Comparison of ENCODE assay signal across 9 mouse cellular contexts in the genomic region with DNA sequence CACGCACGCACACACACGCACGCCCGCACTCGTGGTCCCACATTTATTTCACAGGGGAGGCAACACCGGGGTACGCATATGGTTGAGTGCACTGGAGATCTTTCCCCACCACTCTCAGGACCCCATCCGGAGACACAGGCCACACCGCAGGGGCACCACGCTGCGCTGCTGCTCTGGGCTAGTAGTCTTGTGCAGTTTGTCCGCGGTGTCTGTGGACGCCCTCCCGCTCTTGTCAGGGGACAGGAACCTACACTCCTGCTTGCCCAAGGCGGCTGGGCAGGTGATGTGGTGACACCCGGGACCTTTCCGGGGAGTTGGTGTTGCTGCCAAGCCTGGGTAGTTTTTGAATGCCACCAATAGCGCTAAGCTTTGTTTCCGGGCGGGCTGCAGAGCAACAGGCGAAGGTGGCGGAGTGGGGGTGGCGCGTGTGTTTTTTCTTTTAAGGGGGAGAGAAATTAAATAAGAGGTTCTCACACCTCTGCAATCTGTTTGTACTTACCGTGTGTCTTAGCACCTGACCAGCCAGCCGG. TPM values are rescaled to one million over a fixed set of nuclear protein-coding genes. Genes with fewer than 3 reads are reported as not detected.
DNase-seq lines count a peak whose midpoint lies in the region; ATAC-seq and TF ChIP-seq lines count a peak whose summit lies in the region.
"Had no signal": no experiment of that assay in that cellular context is flagged by ENCODE, and none has a peak within 500 bp of the region (broad histone marks: within the 10 kb centered on the region; RNA-seq: fewer than 3 reads in every experiment).

No protein-coding gene starts in this region.

- H3K4me1 ChIP-seq in heart, postnatal 0 days (ENCODE audit: control insufficient read depth, insufficient read depth) = peaks cover 13% of the 10 kb centered on the region; the same call in 1 of the 2 replicates
- H3K4me1 ChIP-seq in heart, adult 2 months (ENCODE audit: control insufficient read depth, insufficient read depth, low read length) = no peaks in the 10 kb centered on the region
- H3K4me1 ChIP-seq in ES-Bruce4 (ENCODE audit: control insufficient read depth, insufficient read depth, low read length) = no peaks in the 10 kb centered on the region
- H3K4me1 ChIP-seq in forebrain, embryonic 13.5 days = peaks cover 48% of the 10 kb centered on the region
- peaks cover 63% of the 10 kb centered on the region for H3K4me1 ChIP-seq in megakaryocyte, embryonic 14.5 days

- no peak for TF ChIP-seq CTCF in heart, postnatal 0 days (IDR thresholded peaks at IDR 0.05; ENCODE audit: low read depth)
- TF ChIP-seq CTCF in heart, adult 2 months (IDR thresholded peaks at IDR 0.05) = no peak
- no peak for TF ChIP-seq CTCF in ES-Bruce4 (IDR thresholded peaks at IDR 0.05; ENCODE audit: low read depth, low read length)

- no peak for DNase-seq in heart, postnatal 0 days (ENCODE audit: low spot score)
- DNase-seq in heart, adult 2 months = no peak
- no peak for DNase-seq in kidney, postnatal 25 days
- DNase-seq: lung, postnatal 10 days had no signal

- peaks cover 96% of the 10 kb centered on the region for H3K27me3 ChIP-seq in heart, postnatal 0 days (ENCODE audit: control insufficient read depth, insufficient read depth, low read length)
- peaks cover 20% of the 10 kb centered on the region for H3K27me3 ChIP-seq in heart, adult 2 months (ENCODE audit: control insufficient read depth, insufficient read depth, low read length)
- peaks cover 44% of the 10 kb centered on the region for H3K27me3 ChIP-seq in ES-Bruce4 (ENCODE audit: control insufficient read depth, insufficient read depth, low read length, poor library complexity, severe bottlenecking)
- H3K27me3 ChIP-seq in forebrain, embryonic 13.5 days = peaks cover 100% of the 10 kb centered on the region
- peaks cover 99% of the 10 kb centered on the region for H3K27me3 ChIP-seq in megakaryocyte, embryonic 14.5 days (replicated peaks)

- H3K27ac ChIP-seq in heart, postnatal 0 days (ENCODE audit: low read depth) = no peak overlapping the region
- H3K27ac ChIP-seq in heart, adult 2 months = no peak overlapping the region
- H3K27ac ChIP-seq in ES-Bruce4 (ENCODE audit: insufficient read depth, low read length) = no peak overlapping the region
- H3K27ac ChIP-seq in forebrain, embryonic 13.5 days = no peak overlapping the region

- intact Hi-C loops in heart, adult 2 months (cut with DNase I) = no loop called here

- no peaks in the 10 kb centered on the region for H3K36me3 ChIP-seq in heart, postnatal 0 days (replicated peaks; ENCODE audit: control insufficient read depth, insufficient read depth, low read length)
- H3K36me3 ChIP-seq in heart, adult 2 months (ENCODE audit: control insufficient read depth, insufficient read depth, low read length) = no peaks in the 10 kb centered on the region
- no peaks in the 10 kb centered on the region for H3K36me3 ChIP-seq in ES-Bruce4 (ENCODE audit: control insufficient read depth, insufficient read depth, low read length, poor library complexity, severe bottlenecking)
- no peaks in the 10 kb centered on the region for H3K36me3 ChIP-seq in forebrain, embryonic 13.5 days (ENCODE audit: poor library complexity, severe bottlenecking)
- no peaks in the 10 kb centered on the region for H3K36me3 ChIP-seq in megakaryocyte, embryonic 14.5 days (replicated peaks; ENCODE audit: low read length)

- peak overlapping the region; percentile 50; the same call in 1 of the 2 replicates for H3K4me3 ChIP-seq in heart, postnatal 0 days (ENCODE audit: low read depth, low read length)
- no peak overlapping the region for H3K4me3 ChIP-seq in heart, adult 2 months
- 0 out of 2 replicates have a peak overlapping the region, but pooled peaks have one; percentile 7 for H3K4me3 ChIP-seq in ES-Bruce4 (ENCODE audit: low read depth, low read length)
- peak overlapping the region; percentile 14 for H3K4me3 ChIP-seq in forebrain, embryonic 13.5 days
- peak overlapping the region; percentile 71 for H3K4me3 ChIP-seq in megakaryocyte, embryonic 14.5 days (replicated peaks)

- TF ChIP-seq EP300 in heart, postnatal 0 days (IDR thresholded peaks at IDR 0.05; ENCODE audit: low read depth) = no peak
- no peak for TF ChIP-seq EP300 in heart, adult 2 months (IDR thresholded peaks at IDR 0.05; ENCODE audit: insufficient read depth, low read depth, low read length)
- no peak for TF ChIP-seq EP300 in ES-Bruce4 (IDR thresholded peaks at IDR 0.05; ENCODE audit: insufficient read depth, low read depth, low read length)

- no peak overlapping the region for H3K9ac ChIP-seq in heart, postnatal 0 days (replicated peaks; ENCODE audit: low read depth, low read length)
- no peak overlapping the region for H3K9ac ChIP-seq in heart, adult 2 months (ENCODE audit: low read depth, low read length)
- H3K9ac ChIP-seq in ES-Bruce4 (ENCODE audit: low read depth, poor library complexity, severe bottlenecking) = no peak overlapping the region
- no peak overlapping the region for H3K9ac ChIP-seq in forebrain, embryonic 13.5 days

- no peaks in the 10 kb centered on the region for H3K9me3 ChIP-seq in heart, postnatal 0 days (replicated peaks; ENCODE audit: control insufficient read depth, low read length)
- H3K9me3 ChIP-seq in ES-Bruce4 (replicated peaks; ENCODE audit: control insufficient read depth, insufficient read depth, low read length, poor library complexity, severe bottlenecking) = no peaks in the 10 kb centered on the region
- H3K9me3 ChIP-seq in forebrain, embryonic 13.5 days (replicated peaks) = no peaks in the 10 kb centered on the region
- H3K9me3 ChIP-seq in megakaryocyte, embryonic 14.5 days = 0 out of 2 replicates have a peak, but pooled peaks cover 2% of the 10 kb centered on the region

- H3K79me2 ChIP-seq in heart, adult 2 months (replicated peaks; ENCODE audit: control insufficient read depth, insufficient read depth, low read length) = no peaks in the 10 kb centered on the region

- no peak overlapping the region for H3K4me2 ChIP-seq in heart, postnatal 0 days (ENCODE audit: low read depth, low read length)
- H3K4me2 ChIP-seq in forebrain, embryonic 13.5 days = peak overlapping the region; percentile 61; the same call in 1 of the 2 replicates

- whole genome bisulfite sequencing in heart, postnatal 0 days = 3% methylated on average over 22 of the region's 28 CpGs
- WGBS in heart, adult 2 months = 8% methylated on average over 28 of the region's 28 CpGs
- 3% methylated on average over 26 of the region's 28 CpGs for WGBS in forebrain, embryonic 13.5 days

- no peak for TF ChIP-seq POLR2A in heart, adult 2 months (IDR thresholded peaks at IDR 0.05; ENCODE audit: insufficient read depth, low read depth, low read length)
- no peak for TF ChIP-seq POLR2A in ES-Bruce4 (IDR thresholded peaks at IDR 0.05; ENCODE audit: insufficient read depth, low read length)

- ATAC-seq in heart, postnatal 0 days (ENCODE audit: insufficient read depth, low read depth) = no peak
- ATAC-seq in forebrain, embryonic 13.5 days = no peak
- ATAC-seq in erythroid progenitor cell, adult 5-6 weeks (replicated peaks; ENCODE audit: low FRiP score, poor library complexity, severe bottlenecking) = no peak
- ATAC-seq in erythroblast, adult 5-6 weeks (replicated peaks; ENCODE audit: low FRiP score, poor library complexity, severe bottlenecking) = no peak

RNA-seq across cellular contexts. Expression of a gene that starts 1.5 kb away (rescaled TPM):
- total RNA-seq in heart, postnatal 0 days (2014; rRNA removed; ENCODE audit: low replicate concordance) = not detected in 2 replicates
- polyA plus RNA-seq in heart, postnatal 0 days (2015; fragmentation: Nextera tagmentation; extraction: Ambion mirVana) = 0.16 and 0.66 TPM in 2 replicates
- total RNA-seq in heart, adult 2 months (2021) = under 1 TPM; 0.68 to 0.89 TPM
- 0.38 and 2.3 TPM in 2 replicates for polyA plus RNA-seq in heart, adult 2 months (2012; rRNA removed)
- polyA plus RNA-seq in ES-Bruce4 (2011; ENCODE audit: insufficient read depth, insufficient read length, low read depth, missing spikeins) = 6.1 and 7.5 TPM in 2 replicates
- polyA plus RNA-seq in forebrain, embryonic 13.5 days (2015; fragmentation: Nextera tagmentation; extraction: Ambion mirVana) = 0.86 and 0.92 TPM in 2 replicates
- not detected in 2 replicates for polyA plus RNA-seq in megakaryocyte, embryonic 14.5 days (2012; ENCODE audit: insufficient read depth, low replicate concordance)
- total RNA-seq in erythroid progenitor cell, adult 5-6 weeks (2015; ENCODE audit: low replicate concordance) = not detected in 2 replicates
- total RNA-seq in erythroid progenitor cell, adult 5-6 weeks (2017; ENCODE audit: low replicate concordance) = 1.4 TPM in 1 of 2 replicates, not detected in the other
- total RNA-seq in erythroblast, adult 5-6 weeks (2015; ENCODE audit: low replicate concordance) = 3.7 TPM in 1 of 2 replicates, not detected in the other
- 2.5 TPM in 1 of 2 replicates, not detected in the other for total RNA-seq in erythroblast, adult 5-6 weeks (2017; ENCODE audit: low replicate concordance)

RNA-seq across cellular contexts. Expression of a gene that starts 7.3 kb away (rescaled TPM):
- not detected in 2 replicates for total RNA-seq in heart, postnatal 0 days (2014; rRNA removed; ENCODE audit: low replicate concordance)
- not detected in 2 replicates for polyA plus RNA-seq in heart, postnatal 0 days (2015; fragmentation: Nextera tagmentation; extraction: Ambion mirVana)
- not detected for total RNA-seq in heart, adult 2 months (2021)
- polyA plus RNA-seq in heart, adult 2 months (2012; rRNA removed) = 0.21 and 0.53 TPM in 2 replicates
- polyA plus RNA-seq in ES-Bruce4 (2011; ENCODE audit: insufficient read depth, insufficient read length, low read depth, missing spikeins) = 3.3 and 4.2 TPM in 2 replicates
- polyA plus RNA-seq in forebrain, embryonic 13.5 days (2015; fragmentation: Nextera tagmentation; extraction: Ambion mirVana) = 32.5 and 38.0 TPM in 2 replicates
- not detected in 2 replicates for polyA plus RNA-seq in megakaryocyte, embryonic 14.5 days (2012; ENCODE audit: insufficient read depth, low replicate concordance)
- total RNA-seq in erythroid progenitor cell, adult 5-6 weeks (2015; ENCODE audit: low replicate concordance) = 3.2 TPM in 1 of 2 replicates, not detected in the other
- not detected in 2 replicates for total RNA-seq in erythroid progenitor cell, adult 5-6 weeks (2017; ENCODE audit: low replicate concordance)
- total RNA-seq in erythroblast, adult 5-6 weeks (2015; ENCODE audit: low replicate concordance) = not detected in 2 replicates
- total RNA-seq in erythroblast, adult 5-6 weeks (2017; ENCODE audit: low replicate concordance) = not detected in 2 replicates

RNA-seq across cellular contexts. Expression of a gene that starts 12.1 kb away (rescaled TPM):
- total RNA-seq in heart, postnatal 0 days (2014; rRNA removed; ENCODE audit: low replicate concordance) = 121 and 145 TPM in 2 replicates
- polyA plus RNA-seq in heart, postnatal 0 days (2015; fragmentation: Nextera tagmentation; extraction: Ambion mirVana) = 139 and 146 TPM in 2 replicates
- total RNA-seq in heart, adult 2 months (2021) = 100 to 1,000 TPM; 111 to 118 TPM
- polyA plus RNA-seq in heart, adult 2 months (2012; rRNA removed) = 129 and 145 TPM in 2 replicates
- polyA plus RNA-seq in ES-Bruce4 (2011; ENCODE audit: insufficient read depth, insufficient read length, low read depth, missing spikeins) = 40.0 and 43.7 TPM in 2 replicates
- polyA plus RNA-seq in forebrain, embryonic 13.5 days (2015; fragmentation: Nextera tagmentation; extraction: Ambion mirVana) = 150 and 154 TPM in 2 replicates
- 135 and 319 TPM in 2 replicates for polyA plus RNA-seq in megakaryocyte, embryonic 14.5 days (2012; ENCODE audit: insufficient read depth, low replicate concordance)
- 22.3 TPM in 1 of 2 replicates, not detected in the other for total RNA-seq in erythroid progenitor cell, adult 5-6 weeks (2015; ENCODE audit: low replicate concordance)
- 17.8 and 19.6 TPM in 2 replicates for total RNA-seq in erythroid progenitor cell, adult 5-6 weeks (2017; ENCODE audit: low replicate concordance)
- total RNA-seq in erythroblast, adult 5-6 weeks (2015; ENCODE audit: low replicate concordance) = 2.9 and 14.0 TPM in 2 replicates
- total RNA-seq in erythroblast, adult 5-6 weeks (2017; ENCODE audit: low replicate concordance) = 5.2 and 9.5 TPM in 2 replicates

RNA-seq across cellular contexts. Expression of a gene that starts 16.1 kb away (rescaled TPM):
- total RNA-seq in heart, postnatal 0 days (2014; rRNA removed; ENCODE audit: low replicate concordance) = 887 and 1,064 TPM in 2 replicates
- 1,011 and 1,075 TPM in 2 replicates for polyA plus RNA-seq in heart, postnatal 0 days (2015; fragmentation: Nextera tagmentation; extraction: Ambion mirVana)
- 1,000 to 10,000 TPM; 1,480 to 1,595 TPM for total RNA-seq in heart, adult 2 months (2021)
- 439 and 626 TPM in 2 replicates for polyA plus RNA-seq in heart, adult 2 months (2012; rRNA removed)
- polyA plus RNA-seq in ES-Bruce4 (2011; ENCODE audit: insufficient read depth, insufficient read length, low read depth, missing spikeins) = 1,157 and 1,272 TPM in 2 replicates
- 812 and 920 TPM in 2 replicates for polyA plus RNA-seq in forebrain, embryonic 13.5 days (2015; fragmentation: Nextera tagmentation; extraction: Ambion mirVana)
- 499 and 989 TPM in 2 replicates for polyA plus RNA-seq in megakaryocyte, embryonic 14.5 days (2012; ENCODE audit: insufficient read depth, low replicate concordance)
- total RNA-seq in erythroid progenitor cell, adult 5-6 weeks (2015; ENCODE audit: low replicate concordance) = 1,194 and 1,251 TPM in 2 replicates
- total RNA-seq in erythroid progenitor cell, adult 5-6 weeks (2017; ENCODE audit: low replicate concordance) = 418 and 1,480 TPM in 2 replicates
- 653 and 914 TPM in 2 replicates for total RNA-seq in erythroblast, adult 5-6 weeks (2015; ENCODE audit: low replicate concordance)
- total RNA-seq in erythroblast, adult 5-6 weeks (2017; ENCODE audit: low replicate concordance) = 249 and 1,009 TPM in 2 replicates

RNA-seq across cellular contexts. Expression of a gene that starts 17.7 kb away (rescaled TPM):
- 15.8 and 22.6 TPM in 2 replicates for total RNA-seq in heart, postnatal 0 days (2014; rRNA removed; ENCODE audit: low replicate concordance)
- 7.1 and 8.7 TPM in 2 replicates for polyA plus RNA-seq in heart, postnatal 0 days (2015; fragmentation: Nextera tagmentation; extraction: Ambion mirVana)
- total RNA-seq in heart, adult 2 months (2021) = 1 to 10 TPM; 8.1 to 8.6 TPM
- polyA plus RNA-seq in heart, adult 2 months (2012; rRNA removed) = 18.8 and 21.2 TPM in 2 replicates
- polyA plus RNA-seq in ES-Bruce4 (2011; ENCODE audit: insufficient read depth, insufficient read length, low read depth, missing spikeins) = 27.4 and 33.7 TPM in 2 replicates
- polyA plus RNA-seq in forebrain, embryonic 13.5 days (2015; fragmentation: Nextera tagmentation; extraction: Ambion mirVana) = 15.3 and 16.4 TPM in 2 replicates
- 10.3 and 19.1 TPM in 2 replicates for polyA plus RNA-seq in megakaryocyte, embryonic 14.5 days (2012; ENCODE audit: insufficient read depth, low replicate concordance)
- total RNA-seq in erythroid progenitor cell, adult 5-6 weeks (2015; ENCODE audit: low replicate concordance) = 5.0 and 10.1 TPM in 2 replicates
- total RNA-seq in erythroid progenitor cell, adult 5-6 weeks (2017; ENCODE audit: low replicate concordance) = 4.0 and 5.1 TPM in 2 replicates
- 0.38 and 1.7 TPM in 2 replicates for total RNA-seq in erythroblast, adult 5-6 weeks (2015; ENCODE audit: low replicate concordance)
- total RNA-seq in erythroblast, adult 5-6 weeks (2017; ENCODE audit: low replicate concordance) = 1.8 and 2.8 TPM in 2 replicates
